Mouse (Mus musculus) testis, adult 2 months (tissue): ENCODE results near the gene Ldlr.

ENCODE experiments used
- CTCF ChIP-seq: fragments of 200-500 bp; IDR thresholded peaks from 2 replicates; pipeline ENCODE4 v1.5.1; 2012; ENCODE audit warnings: low read depth, mild to moderate bottlenecking, inconsistent platforms, low read length, moderate library complexity; ENCODE audit not compliant: control insufficient read depth, insufficient read depth, insufficient replicate concordance
- POLR2A ChIP-seq: fragments of 200-500 bp; IDR thresholded peaks from 2 replicates; pipeline ENCODE4 v1.6.1; 2012; ENCODE audit warnings: low read depth, mild to moderate bottlenecking, inconsistent platforms, low read length, moderate library complexity; ENCODE audit not compliant: control insufficient read depth

DNA sequence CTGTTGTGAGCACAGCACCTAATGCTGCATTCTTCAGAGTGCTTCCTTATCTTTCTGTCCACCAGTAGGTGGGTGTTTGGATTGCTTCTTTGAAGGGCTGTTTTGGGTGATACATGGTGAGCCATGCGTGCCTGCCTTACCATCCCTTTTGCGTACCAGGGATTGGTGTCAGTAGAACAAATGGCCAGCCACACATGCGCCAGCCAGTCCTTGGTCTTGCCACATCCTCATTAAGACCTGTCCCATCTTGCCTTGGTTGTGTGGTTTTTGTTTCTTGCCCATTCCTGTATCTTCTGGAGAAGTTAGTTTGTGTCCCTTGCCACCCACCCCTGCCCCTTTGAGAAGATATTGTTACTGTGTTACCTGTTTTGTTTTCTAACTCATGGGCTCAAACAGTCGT is 42.8 kb upstream of the Ldlr start:
- no peak for TF ChIP-seq CTCF
- no peak for TF ChIP-seq POLR2A
